Mouse (Mus musculus): ENCODE data around the gene Pank3. TPM values are rescaled to one million over a fixed set of nuclear protein-coding genes. Genes with fewer than 3 reads are reported as not detected.
A peak's percentile ranks its signal among the peaks of the same experiment; 100 is the strongest.

Gene Pank3
- 22.8 and 23.2 TPM in 2 replicates for polyA plus RNA-seq (2015; fragmentation: Nextera tagmentation; extraction: Ambion mirVana)

- H3K4me2 ChIP-seq = peak within 1 kb of the TSS; percentile 84
- no peaks in the 10 kb centered on the region for H3K36me3 ChIP-seq
- ATAC-seq (ENCODE audit: low FRiP score) = peak; percentile 100
- peaks cover 22% of the 10 kb centered on the region for H3K4me1 ChIP-seq (replicated peaks)
- no peaks in the 10 kb centered on the region for H3K9me3 ChIP-seq
- peak within 1 kb of the TSS; percentile 97 for H3K9ac ChIP-seq
- under 1% methylated on average over 47 of the region's 50 CpGs for WGBS
- peak within 1 kb of the TSS; percentile 94 for H3K4me3 ChIP-seq
- H3K27ac ChIP-seq = peak within 1 kb of the TSS; percentile 97
- H3K27me3 ChIP-seq = no peaks in the 10 kb centered on the region
Observed at GRCm38 (mm10) chr11:35769188-35769745, at the start of gene Pank3. Gene Pank3, plus strand, starts transcription at chr11:35769484.

GRCm38 (mm10) chr11:35723876-35724275 is 45.4 kb upstream of the Pank3 start:
- no peak overlapping the region for H3K27ac ChIP-seq
- H3K4me2 ChIP-seq = no peak overlapping the region
- H3K27me3 ChIP-seq = no peaks in the 10 kb centered on the region
- no peaks in the 10 kb centered on the region for H3K36me3 ChIP-seq
- H3K9me3 ChIP-seq = no peaks in the 10 kb centered on the region
- 89% methylated on average over 5 of the region's 5 CpGs for WGBS
- no peak overlapping the region for H3K9ac ChIP-seq
- no peaks in the 10 kb centered on the region for H3K4me1 ChIP-seq (replicated peaks)
- no peak for ATAC-seq (ENCODE audit: low FRiP score)
- H3K4me3 ChIP-seq = no peak overlapping the region

GRCm38 (mm10) chr11:35726341-35726846 is 42.9 kb upstream of the Pank3 start:
- H3K27ac ChIP-seq = no peak overlapping the region
- H3K4me3 ChIP-seq = no peak overlapping the region
- H3K4me1 ChIP-seq (replicated peaks) = peaks cover 10% of the 10 kb centered on the region
- H3K36me3 ChIP-seq = no peaks in the 10 kb centered on the region
- ATAC-seq (ENCODE audit: low FRiP score) = no peak
- no peak overlapping the region for H3K9ac ChIP-seq
- no peak overlapping the region for H3K4me2 ChIP-seq
- 0 out of 2 replicates have a peak, but pooled peaks cover 2% of the 10 kb centered on the region for H3K27me3 ChIP-seq
- no peaks in the 10 kb centered on the region for H3K9me3 ChIP-seq
- WGBS = 77% methylated on average over 8 of the region's 8 CpGs

GRCm38 (mm10) chr11:35728200-35728599 is 41.1 kb upstream of the Pank3 start:
- no peak overlapping the region for H3K4me3 ChIP-seq
- no peaks in the 10 kb centered on the region for H3K9me3 ChIP-seq
- H3K27me3 ChIP-seq = 0 out of 2 replicates have a peak, but pooled peaks cover 2% of the 10 kb centered on the region
- peaks cover 10% of the 10 kb centered on the region for H3K4me1 ChIP-seq (replicated peaks)
- H3K27ac ChIP-seq = no peak overlapping the region
- no peak for ATAC-seq (ENCODE audit: low FRiP score)
- 93% methylated on average over 1 of the region's 1 CpGs for WGBS
- no peak overlapping the region for H3K9ac ChIP-seq
- no peak overlapping the region for H3K4me2 ChIP-seq
- no peaks in the 10 kb centered on the region for H3K36me3 ChIP-seq

DNA sequence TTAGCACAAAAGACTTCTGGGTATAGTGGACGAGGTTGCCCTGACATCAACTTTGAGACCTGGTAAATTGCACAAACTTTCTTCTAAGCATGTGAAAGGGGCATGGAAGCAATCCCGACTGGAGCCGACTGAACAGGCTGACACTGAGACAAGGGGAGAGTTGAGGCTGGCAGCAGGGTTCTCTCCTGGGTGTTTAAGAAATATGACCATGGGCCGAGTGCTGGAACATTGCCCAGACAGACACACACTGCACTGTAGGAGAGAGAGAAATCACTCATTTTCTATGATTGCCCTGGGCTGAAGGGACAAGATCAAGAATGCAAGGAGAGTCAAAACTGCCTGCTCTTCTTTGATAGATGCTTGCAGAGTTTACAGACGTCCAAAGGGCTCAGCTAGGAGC is 40.1 kb upstream of the Pank3 start:
- Histone ChIP-seq H3K9me3 (no peaks in the 10 kb centered on the region), H3K36me3 (no peaks in the 10 kb centered on the region), H3K9ac (no peak overlapping the region), H3K27me3 (0 out of 2 replicates have a peak, but pooled peaks cover 2% of the 10 kb centered on the region), H3K4me2 (no peak overlapping the region), H3K27ac (no peak overlapping the region), H3K4me3 (no peak overlapping the region), H3K4me1 (replicated peaks) (peaks cover 10% of the 10 kb centered on the region)
- ATAC-seq (ENCODE audit: low FRiP score) = 0 out of 2 replicates have a peak, but pooled peaks have one; percentile 39
- WGBS = 35% methylated on average over 5 of the region's 5 CpGs

DNA sequence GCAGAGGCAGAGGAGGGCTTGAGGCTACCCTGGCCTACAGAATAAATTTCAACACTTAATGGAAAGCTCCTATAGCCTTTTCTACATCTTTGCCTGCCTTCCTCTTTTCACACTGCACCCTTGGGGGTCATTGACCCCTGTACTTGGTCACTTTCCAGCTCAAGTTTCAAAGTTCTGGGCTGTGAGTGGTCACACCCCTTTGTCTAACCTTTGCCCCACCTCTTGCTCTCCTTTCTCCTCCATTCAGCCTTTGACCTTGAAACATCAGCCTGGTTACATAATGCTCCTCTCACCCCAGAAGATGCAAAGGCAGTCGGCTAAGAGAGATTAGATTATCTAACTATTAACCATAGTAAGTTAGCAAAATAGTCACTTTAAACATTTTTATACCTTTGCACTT is 36.9 kb upstream of the Pank3 start:
- Histone ChIP-seq H3K9me3 (no peaks in the 10 kb centered on the region), H3K36me3 (no peaks in the 10 kb centered on the region), H3K27ac (no peak overlapping the region), H3K27me3 (0 out of 2 replicates have a peak, but pooled peaks cover 2% of the 10 kb centered on the region), H3K4me2 (no peak overlapping the region), H3K4me1 (replicated peaks) (peaks cover 10% of the 10 kb centered on the region), H3K9ac (no peak overlapping the region), H3K4me3 (no peak overlapping the region)
- no peak for ATAC-seq (ENCODE audit: low FRiP score)
- 68% methylated on average over 1 of the region's 1 CpGs for WGBS

DNA sequence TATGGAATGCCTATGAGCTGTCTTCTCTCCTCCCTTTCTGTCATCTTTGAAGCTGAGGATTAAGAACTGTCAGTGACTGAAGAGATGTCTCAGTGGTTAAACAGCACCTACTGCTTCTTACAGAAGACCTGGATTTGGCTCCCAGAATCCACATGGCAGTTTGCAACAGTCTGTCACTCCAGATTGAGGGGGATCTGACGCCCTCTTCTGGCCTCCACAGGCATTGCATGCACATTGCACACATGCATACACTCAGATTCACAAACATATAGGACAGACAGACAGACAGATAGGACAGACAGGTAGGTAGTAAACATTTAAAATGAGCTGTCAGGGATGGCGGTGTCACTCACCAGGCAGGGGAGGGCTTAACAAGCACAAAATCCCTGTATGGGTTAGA is 32.5 kb upstream of the Pank3 start:
- no peak overlapping the region for H3K9ac ChIP-seq
- no peak overlapping the region for H3K4me3 ChIP-seq
- no peak overlapping the region for H3K27ac ChIP-seq
- H3K27me3 ChIP-seq = no peaks in the 10 kb centered on the region
- no peaks in the 10 kb centered on the region for H3K36me3 ChIP-seq
- 69% methylated on average over 2 of the region's 2 CpGs for WGBS
- H3K4me1 ChIP-seq (replicated peaks) = no peaks in the 10 kb centered on the region
- no peak overlapping the region for H3K4me2 ChIP-seq
- H3K9me3 ChIP-seq = no peaks in the 10 kb centered on the region
- ATAC-seq (ENCODE audit: low FRiP score) = no peak

DNA sequence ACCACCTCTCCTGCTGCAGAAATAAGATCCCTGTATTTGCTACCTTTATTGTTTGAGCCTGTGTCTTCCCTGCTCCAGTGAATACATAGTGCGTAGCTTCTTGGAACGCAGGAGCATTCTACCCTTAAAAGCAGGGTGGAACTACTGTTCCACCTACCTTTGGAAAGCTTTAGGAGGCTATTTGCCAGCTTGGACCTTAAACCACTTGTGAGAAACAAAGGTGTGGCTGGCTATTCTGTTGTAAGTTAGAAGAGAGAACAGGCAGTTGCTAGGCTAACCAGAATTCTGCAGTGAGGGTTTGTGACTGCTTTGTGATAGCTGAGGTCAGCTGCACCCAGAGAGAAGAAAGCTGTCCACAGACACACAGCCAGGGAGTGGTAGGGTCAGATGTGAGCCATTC is 32.0 kb upstream of the Pank3 start:
- H3K9me3 ChIP-seq = no peaks in the 10 kb centered on the region
- H3K27me3 ChIP-seq = no peaks in the 10 kb centered on the region
- WGBS = 98% methylated on average over 2 of the region's 2 CpGs
- no peaks in the 10 kb centered on the region for H3K36me3 ChIP-seq
- no peak overlapping the region for H3K4me3 ChIP-seq
- H3K4me1 ChIP-seq (replicated peaks) = no peaks in the 10 kb centered on the region
- H3K4me2 ChIP-seq = no peak overlapping the region
- no peak overlapping the region for H3K27ac ChIP-seq
- ATAC-seq (ENCODE audit: low FRiP score) = no peak
- H3K9ac ChIP-seq = no peak overlapping the region

- no peak overlapping the region for H3K4me3 ChIP-seq
- no peak for ATAC-seq (ENCODE audit: low FRiP score)
- H3K4me2 ChIP-seq = no peak overlapping the region
- 84% methylated on average over 3 of the region's 3 CpGs for WGBS
- H3K9ac ChIP-seq = no peak overlapping the region
- H3K9me3 ChIP-seq = no peaks in the 10 kb centered on the region
- no peaks in the 10 kb centered on the region for H3K4me1 ChIP-seq (replicated peaks)
- no peaks in the 10 kb centered on the region for H3K27me3 ChIP-seq
- no peaks in the 10 kb centered on the region for H3K36me3 ChIP-seq
- H3K27ac ChIP-seq = no peak overlapping the region
Observed at GRCm38 (mm10) chr11:35738102-35738501, 31.2 kb upstream of the Pank3 start.

- WGBS = 93% methylated on average over 6 of the region's 6 CpGs
- no peak overlapping the region for H3K4me3 ChIP-seq
- no peak for ATAC-seq (ENCODE audit: low FRiP score)
Observed at GRCm38 (mm10) chr11:35743586-35743985, 25.7 kb upstream of the Pank3 start.

DNA sequence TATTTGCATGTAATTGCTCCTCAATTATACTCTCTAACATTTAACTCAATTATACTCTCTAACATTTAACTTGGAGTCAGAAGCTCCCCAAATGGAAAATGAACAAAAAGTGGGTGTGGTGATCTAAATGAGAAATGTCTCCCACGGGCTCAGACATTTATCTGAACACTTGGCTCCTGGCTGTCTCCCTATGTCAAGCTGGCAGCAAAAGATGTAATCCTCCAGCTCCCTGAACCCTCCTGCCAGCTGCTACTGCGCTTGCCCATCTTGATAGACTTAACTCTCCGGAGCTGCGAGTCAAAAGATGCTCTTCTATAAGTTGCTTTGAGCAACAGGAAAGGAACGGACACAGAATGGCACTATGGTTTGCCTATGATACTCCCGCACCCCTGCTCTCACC is 24.7 kb upstream of the Pank3 start:
- ATAC-seq (ENCODE audit: low FRiP score) = no peak
- Histone ChIP-seq H3K4me1 (replicated peaks) (no peaks in the 10 kb centered on the region), H3K27ac (no peak overlapping the region), H3K4me3 (no peak overlapping the region), H3K9ac (no peak overlapping the region), H3K27me3 (no peaks in the 10 kb centered on the region), H3K36me3 (no peaks in the 10 kb centered on the region), H3K4me2 (no peak overlapping the region), H3K9me3 (no peaks in the 10 kb centered on the region; the same call in 1 of the 2 replicates)
- WGBS = 92% methylated on average over 6 of the region's 6 CpGs

More at GRCm38 (mm10) chr11:35743586-35743985, 25.7 kb upstream of the Pank3 start:
- Histone ChIP-seq H3K4me2 (no peak overlapping the region), H3K27me3 (no peaks in the 10 kb centered on the region), H3K36me3 (no peaks in the 10 kb centered on the region), H3K27ac (no peak overlapping the region), H3K9me3 (no peaks in the 10 kb centered on the region; the same call in 1 of the 2 replicates), H3K9ac (no peak overlapping the region), H3K4me1 (replicated peaks) (no peaks in the 10 kb centered on the region)

DNA sequence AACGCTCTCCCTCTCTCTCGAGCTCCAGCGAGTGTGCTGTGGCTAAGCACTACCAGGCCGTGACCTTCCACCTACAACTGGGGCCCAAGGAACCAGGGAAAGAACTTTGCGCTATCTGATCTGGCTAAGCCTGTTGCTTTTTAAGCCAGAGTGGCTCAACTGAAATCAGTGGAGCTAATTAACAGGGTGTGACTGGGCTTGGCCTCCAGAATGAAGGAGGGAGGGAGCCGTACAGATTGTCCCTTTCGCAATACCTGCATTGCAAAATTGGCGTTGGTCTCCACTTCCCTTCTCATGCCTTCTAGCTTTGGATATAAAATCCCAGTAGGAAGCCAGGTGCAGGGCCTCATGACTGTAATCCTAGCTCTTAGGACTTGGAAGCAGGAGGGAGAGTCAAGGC is 18.7 kb upstream of the Pank3 start:
- no peaks in the 10 kb centered on the region for H3K27me3 ChIP-seq
- WGBS = 78% methylated on average over 8 of the region's 8 CpGs

DNA sequence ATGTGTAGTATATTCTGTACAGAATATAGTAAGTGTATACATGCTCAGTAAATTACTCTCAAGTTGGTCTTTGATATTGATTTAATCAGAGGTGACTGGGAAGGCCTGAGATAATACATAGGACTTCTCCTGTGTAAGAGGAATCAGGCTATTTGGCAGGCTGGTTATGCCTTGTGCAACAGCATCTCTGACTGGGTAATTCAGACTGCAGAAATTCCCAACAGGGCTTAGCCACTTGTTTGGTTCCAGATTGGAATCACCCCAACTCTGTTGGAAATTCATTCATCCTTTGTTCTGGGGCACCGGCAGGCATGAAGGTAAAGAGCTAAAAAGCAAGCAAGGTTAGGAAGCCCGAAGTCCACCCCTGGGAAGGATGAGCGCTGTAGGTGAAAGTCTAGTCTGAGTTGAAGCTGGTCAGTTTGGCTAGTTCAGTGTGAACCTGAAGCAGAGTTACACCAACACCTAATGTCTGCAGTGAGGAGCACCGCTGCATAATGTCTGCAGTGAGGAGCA is 14.3 kb upstream of the Pank3 start:
- Histone ChIP-seq H3K27me3 (no peaks in the 10 kb centered on the region), H3K9ac (no peak overlapping the region), H3K27ac (no peak overlapping the region), H3K36me3 (no peaks in the 10 kb centered on the region), H3K4me1 (replicated peaks) (no peaks in the 10 kb centered on the region), H3K4me2 (no peak overlapping the region), H3K4me3 (no peak overlapping the region), H3K9me3 (no peaks in the 10 kb centered on the region)
- 91% methylated on average over 4 of the region's 4 CpGs for WGBS
- ATAC-seq (ENCODE audit: low FRiP score) = no peak

More for the DNA sequence above, 18.7 kb upstream of the Pank3 start:
- Histone ChIP-seq H3K4me1 (replicated peaks) (no peaks in the 10 kb centered on the region), H3K27ac (no peak overlapping the region), H3K9ac (no peak overlapping the region), H3K36me3 (no peaks in the 10 kb centered on the region), H3K4me2 (no peak overlapping the region), H3K4me3 (no peak overlapping the region), H3K9me3 (no peaks in the 10 kb centered on the region)
- ATAC-seq (ENCODE audit: low FRiP score) = no peak
